Mouse (Mus musculus) layer of hippocampus, postnatal 14 days (tissue): Measurements from ENCODE around the gene Zfp626. TPM values are rescaled to one million over a fixed set of nuclear protein-coding genes. Genes with fewer than 3 reads are reported as not detected.
"Not testable (repeated sequence)": the region's sequence is repeated elsewhere in the genome, so short reads cannot be mapped to it uniquely, and the experiment has no call there.

Experiments
- DNase-seq, 2 experiments: peaks; one replicate each; pipeline ENCODE4 v3.0.0; 2021 to 2022; ENCODE audit warnings: low spot score in 2 of 2, mixed read lengths in 1 of 2
- total RNA-seq, 2 experiments: library from RNA; stranded (reverse); gene quantifications; 2 replicates each; pipeline ENCODE4 v1.2.3; 2021

The Zfp626 gene
- total RNA-seq, 2 experiments from 2014 or later = 7.2 to 9.0 TPM

DNA sequence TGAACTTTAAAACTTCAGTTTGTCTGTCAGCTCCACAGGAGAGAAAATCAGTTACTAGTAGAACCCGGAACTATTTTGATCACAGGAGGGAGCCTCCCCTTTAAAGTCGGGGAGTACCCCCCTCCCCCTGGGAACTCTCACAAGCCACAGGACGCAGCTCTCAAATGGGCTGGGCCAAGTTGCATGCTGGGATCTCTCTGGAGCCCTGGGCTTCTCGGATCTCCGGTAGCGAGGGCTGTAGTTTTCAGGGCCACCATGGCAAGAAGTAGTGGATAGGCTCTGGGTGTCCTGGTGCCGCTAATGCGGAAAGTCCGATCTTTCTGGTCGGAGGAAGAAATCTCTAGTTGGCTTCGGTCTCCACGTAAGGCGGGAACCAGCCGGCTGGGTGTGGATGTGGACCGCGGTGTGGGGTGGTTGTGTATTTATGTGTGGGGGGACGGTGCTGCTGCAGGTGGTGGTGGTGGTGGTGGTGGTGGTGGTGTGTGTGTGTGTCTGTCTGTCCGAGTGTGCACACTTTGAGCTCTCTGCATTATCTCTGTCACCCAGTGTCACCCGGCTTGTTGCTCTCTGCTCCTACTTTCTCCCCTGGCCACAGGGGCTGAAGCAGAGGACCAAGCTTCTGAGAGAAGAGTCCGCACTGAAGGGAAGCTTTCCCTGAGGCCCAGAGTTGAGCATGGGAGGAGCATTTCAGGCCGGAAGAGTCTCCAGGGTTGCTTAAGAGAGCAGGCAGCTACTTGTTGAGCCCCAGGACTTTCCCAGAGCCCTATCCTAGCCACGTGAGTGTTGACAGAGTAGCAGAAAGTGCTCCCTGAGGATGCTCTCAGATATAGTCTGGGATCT, 53.6 kb downstream of the Zfp626 start:
- DNase-seq = peak; percentile 47 to 71

DNA sequence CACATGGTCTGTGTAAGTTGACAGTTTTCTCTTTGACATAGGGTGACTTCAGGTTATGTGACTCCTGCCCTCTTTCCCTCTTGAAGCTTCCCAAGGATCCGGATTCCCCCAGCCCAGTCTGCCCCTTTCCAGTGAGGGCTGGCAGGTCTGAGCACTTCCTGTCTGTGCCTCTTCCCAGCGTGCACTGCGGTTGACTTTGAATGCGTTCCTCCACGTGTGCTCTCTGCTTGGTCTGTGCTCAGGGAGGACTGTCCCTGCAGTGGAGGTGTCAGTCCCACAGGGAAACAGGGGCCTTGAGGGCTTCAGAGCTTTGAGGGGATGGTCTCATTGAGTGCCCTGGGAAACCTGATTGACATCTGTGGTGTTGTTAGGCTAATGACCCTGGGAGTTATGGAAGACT, 55.6 kb downstream of the Zfp626 start:
- not testable (repeated sequence) for DNase-seq

Other genes with a start within 250 kb of the Zfp626 start
- 100 to 1,000 TPM in 1 of 2 experiments, 10 to 100 TPM in 1; 93.7 to 103 TPM for gene Akt2, start 215.6 kb upstream of the Zfp626 start, total RNA-seq
- 10 to 100 TPM; 81.8 to 84.7 TPM for gene Ttc9b, start 153.3 kb upstream of the Zfp626 start, total RNA-seq
- gene Map3k10, start 132.6 kb upstream of the Zfp626 start, total RNA-seq = 100 to 1,000 TPM; 197 TPM
- gene Zfp607b, start 117.9 kb upstream of the Zfp626 start, total RNA-seq = 10 to 100 TPM in 1 of 2 experiments, 1 to 10 TPM in 1; 7.3 to 10.3 TPM
- 10 to 100 TPM; 32.5 to 37.0 TPM for gene Zfp60, start 75.8 kb upstream of the Zfp626 start, total RNA-seq
- 1 to 10 TPM; 3.7 to 4.1 TPM for gene Zfp59, start 31.4 kb downstream of the Zfp626 start, total RNA-seq
- 1 to 10 TPM; 2.2 TPM for gene Zfp607a, start 50.3 kb downstream of the Zfp626 start, total RNA-seq
- 10 to 100 TPM; 14.2 to 16.5 TPM for gene Zfp974, start 122.3 kb downstream of the Zfp626 start, total RNA-seq
- 10 to 100 TPM; 20.5 to 21.0 TPM for gene Zfp780b, start 172.0 kb downstream of the Zfp626 start, total RNA-seq
- 1 to 10 TPM; 4.7 to 4.9 TPM for gene Zfp850, start 206.9 kb downstream of the Zfp626 start, total RNA-seq
- 100 to 1,000 TPM; 121 to 126 TPM for gene Psmc4, start 242.9 kb downstream of the Zfp626 start, total RNA-seq